Mouse (Mus musculus): ENCODE measurements around the gene Fndc3b.

- TF ChIP-seq CTCF (conservative IDR thresholded peaks at IDR 0.05; ENCODE audit: low read length) (no peak), NANOG (IDR thresholded peaks at IDR 0.05; ENCODE audit: borderline replicate concordance, low read length) (no peak), POU5F1 (IDR thresholded peaks at IDR 0.05; ENCODE audit: borderline replicate concordance, low read length) (no peak)
Observed at GRCm38 (mm10) chr3:27490891-27491290, 220.2 kb downstream of the Fndc3b start.

All from E14TG2a.4 (cell line).